Mouse (Mus musculus) lung, adult 2 months (tissue): ENCODE measurements at regions not wholly inside any gene's neighbourhood (a gene's known extent, or its start where the extent isn't known, plus 50 kb on each side); places are given as distances from the start of the nearest gene placed in this dataset.

ENCODE experiments used
- CTCF ChIP-seq: fragments of 200-500 bp; IDR thresholded peaks from 2 replicates; pipeline ENCODE4 v1.5.1; 2011; ENCODE audit warnings: mild to moderate bottlenecking, low read length, control low read depth; ENCODE audit not compliant: insufficient read depth
- POLR2A ChIP-seq: fragments of 200-500 bp; IDR thresholded peaks from 2 replicates; pipeline ENCODE4 v1.6.1; 2011; ENCODE audit warnings: low read depth, mild to moderate bottlenecking, control low read depth, low read length, borderline replicate concordance; ENCODE audit errors: extremely low read depth

DNA sequence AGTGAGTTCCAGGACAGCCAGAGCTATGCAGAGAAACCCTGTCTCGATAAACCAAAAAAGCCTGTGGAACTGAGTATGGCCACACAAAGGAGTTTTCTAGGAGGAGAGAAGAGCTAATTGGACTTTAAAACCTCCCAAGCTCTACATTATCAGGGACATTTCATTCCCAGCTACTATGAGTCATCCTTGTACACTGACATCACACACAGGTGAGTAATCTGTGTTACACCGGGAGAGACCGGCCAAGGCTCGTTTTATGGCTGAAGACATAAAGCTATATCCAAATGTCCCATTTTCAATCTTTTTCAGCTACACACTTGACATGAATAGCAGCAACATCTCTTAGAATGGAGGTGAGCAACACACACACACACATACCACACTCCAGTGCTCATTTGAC lies 229.5 kb downstream of the Ankrd16 start:
- TF ChIP-seq CTCF (no peak), POLR2A (no peak)
